Mouse (Mus musculus) neural tube, embryonic 10.5 days (tissue): ENCODE measurements around the gene Cyp2b10.
"Not testable (repeated sequence)": the region's sequence is repeated elsewhere in the genome, so short reads cannot be mapped to it uniquely, and the experiment has no call there.

ENCODE experiments used
- DNase-seq: peaks from one replicate; pipeline ENCODE4 v3.0.0-alpha.2; 2017; ENCODE audit warnings: low spot score; ENCODE audit errors: extremely low spot score

Cyp2b10 gene

GRCm38 (mm10) chr7:25897411-25897810, at the start of gene Cyp2b10:
Cyp2b10 (plus strand) TSS chr7:25897620.
- DNase-seq, result no peak

GRCm38 (mm10) chr7:25847722-25848443, 49.5 kb upstream of the Cyp2b10 start:
- DNase-seq, result peak; percentile 91

DNA sequence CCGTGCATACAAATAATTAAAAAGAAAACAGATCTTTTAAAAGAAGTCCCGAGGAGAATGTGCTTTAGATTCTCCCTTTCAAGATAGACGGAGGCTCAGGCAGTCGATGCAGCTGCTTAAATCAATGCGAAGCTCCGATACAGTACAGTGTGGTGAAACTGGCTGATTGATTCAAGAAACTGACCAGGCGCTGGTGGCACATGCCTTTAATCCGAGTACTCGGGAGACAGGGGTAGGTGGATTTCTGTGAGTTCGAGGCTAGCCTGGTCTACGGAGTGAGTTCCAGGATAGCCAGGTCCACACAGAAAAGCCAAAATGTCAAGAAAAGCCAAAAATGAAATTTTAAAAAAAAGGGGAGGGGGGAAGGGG, 49.0 kb upstream of the Cyp2b10 start:
- DNase-seq, result no peak

- peak; percentile 57 for DNase-seq
Measured at GRCm38 (mm10) chr7:25855082-25855481, 42.3 kb upstream of the Cyp2b10 start.

GRCm38 (mm10) chr7:25859962-25860870, 37.2 kb upstream of the Cyp2b10 start:
- DNase-seq, result peak; percentile 48

DNA sequence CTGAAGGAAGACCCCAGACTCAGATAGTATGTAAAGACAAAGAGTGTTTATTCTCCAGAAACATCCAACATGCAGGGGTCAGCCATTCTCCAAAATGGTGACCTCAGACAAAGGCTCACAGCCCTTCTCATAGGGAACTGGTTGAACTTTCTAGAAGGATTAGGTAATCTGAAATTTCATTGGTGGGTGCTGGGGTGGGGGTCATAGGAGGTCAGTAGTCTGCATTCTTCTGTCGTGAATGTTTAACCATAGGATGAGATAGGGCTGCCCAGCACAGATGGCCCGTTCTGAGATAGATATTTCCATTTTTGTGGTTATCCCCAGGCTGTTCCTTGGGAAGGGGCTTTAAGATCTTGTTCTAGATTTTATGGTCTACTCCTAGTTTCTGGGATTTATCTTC, 35.1 kb upstream of the Cyp2b10 start:
- no peak for DNase-seq

GRCm38 (mm10) chr7:25863756-25864155, 33.7 kb upstream of the Cyp2b10 start:
- no peak for DNase-seq

GRCm38 (mm10) chr7:25864861-25865260, 32.6 kb upstream of the Cyp2b10 start:
- no peak for DNase-seq

DNA sequence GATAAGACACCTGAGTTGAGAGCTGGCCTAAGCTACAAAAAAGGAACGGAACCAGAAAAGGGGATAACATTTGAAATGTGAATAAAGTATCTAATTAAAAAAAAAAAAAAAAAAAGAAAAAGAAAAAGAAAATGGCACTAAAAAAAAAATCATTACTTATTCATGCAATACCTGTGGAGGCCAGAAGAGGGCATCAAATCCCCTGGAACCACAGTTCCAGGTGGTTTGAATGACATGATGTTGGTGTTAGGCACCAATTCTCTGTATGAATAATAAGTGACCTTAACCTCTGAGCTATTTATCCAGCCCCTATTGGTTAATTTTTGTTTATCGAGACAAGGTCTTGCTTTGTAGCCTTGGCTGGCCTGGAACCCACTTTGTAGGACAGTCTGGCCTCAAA, 27.6 kb upstream of the Cyp2b10 start:
- no peak for DNase-seq

DNA sequence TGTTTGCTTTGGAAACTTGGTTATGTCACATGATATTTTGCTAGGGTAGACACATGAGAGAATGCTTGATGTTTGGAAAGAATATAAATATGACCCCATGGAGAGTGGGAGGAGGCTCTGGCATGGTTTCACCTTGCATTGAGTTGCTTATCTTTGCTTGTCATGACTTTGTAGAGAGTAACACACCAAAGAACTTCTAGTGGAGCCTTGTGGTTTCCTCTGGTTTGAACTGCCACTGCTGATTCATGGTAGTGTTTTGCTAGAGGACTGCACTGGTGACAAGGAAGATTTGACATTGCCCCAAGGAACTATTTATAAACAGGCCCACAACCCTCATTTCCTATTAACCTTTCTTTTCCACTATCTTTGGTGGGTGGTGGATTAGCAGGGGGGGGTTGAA, 24.8 kb upstream of the Cyp2b10 start:
- no peak for DNase-seq

- DNase-seq, result no peak
Measured at GRCm38 (mm10) chr7:25878735-25879134, 18.7 kb upstream of the Cyp2b10 start.

DNA sequence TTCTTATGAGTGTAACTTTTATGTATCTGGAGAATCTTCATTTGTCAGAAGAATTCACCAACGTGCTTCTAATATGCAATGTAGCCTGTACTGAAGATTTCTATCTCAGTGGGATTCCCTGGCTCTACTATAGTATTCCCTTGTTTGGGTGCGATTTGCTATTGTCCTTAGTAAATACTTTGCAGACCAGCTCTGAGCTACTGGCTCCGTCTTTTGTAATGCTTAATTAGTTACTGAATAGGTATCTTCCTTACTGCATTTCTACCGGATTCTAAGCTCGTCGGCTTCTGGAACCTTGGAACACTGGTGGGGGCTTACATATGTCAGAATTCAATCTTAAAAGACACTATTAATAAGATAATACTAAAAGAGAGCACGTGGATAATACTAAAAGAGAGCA, 16.7 kb upstream of the Cyp2b10 start:
- DNase-seq, result not testable (repeated sequence)

DNA sequence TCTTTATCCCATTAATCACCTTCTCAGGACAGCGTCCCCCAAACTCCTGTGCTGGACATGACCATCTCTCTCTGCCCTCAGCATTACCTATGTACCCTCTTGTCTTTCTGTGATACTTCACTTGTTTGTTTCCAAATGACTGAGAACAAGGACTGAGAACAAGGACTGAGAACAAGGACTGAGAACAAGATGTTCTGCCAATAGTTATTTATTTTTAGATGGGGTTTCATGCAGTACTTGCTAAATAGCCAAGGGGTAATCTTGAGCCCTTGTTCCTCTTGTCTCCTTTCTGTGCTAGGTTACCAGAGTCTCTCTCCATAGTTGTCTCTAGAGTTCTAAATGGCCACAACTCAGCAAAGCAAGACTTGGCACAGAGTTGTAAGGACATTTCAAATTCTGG, 13.1 kb upstream of the Cyp2b10 start:
- no peak for DNase-seq

GRCm38 (mm10) chr7:25887758-25888157, 9.7 kb upstream of the Cyp2b10 start:
- no peak for DNase-seq

DNA sequence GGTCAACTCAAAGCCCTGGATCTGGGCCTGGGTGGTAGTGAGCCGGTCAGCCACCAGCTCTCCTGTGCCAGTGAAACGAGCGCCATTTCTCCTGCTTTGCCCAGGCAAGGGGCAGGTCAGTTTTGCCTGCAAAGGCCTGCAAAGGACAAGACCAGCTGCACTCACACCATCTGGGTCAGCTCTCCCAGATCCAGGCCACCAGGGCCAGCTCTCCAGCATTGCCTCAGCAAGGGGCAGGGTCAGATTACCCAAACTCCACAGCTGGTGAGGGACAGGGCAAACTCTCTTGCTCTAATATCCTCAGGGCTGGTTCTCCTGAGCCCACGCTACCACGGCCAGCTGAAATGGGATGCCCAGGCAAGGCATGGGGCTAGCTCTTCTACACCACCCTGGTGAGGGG, 4.3 kb upstream of the Cyp2b10 start:
- no peak for DNase-seq

DNA sequence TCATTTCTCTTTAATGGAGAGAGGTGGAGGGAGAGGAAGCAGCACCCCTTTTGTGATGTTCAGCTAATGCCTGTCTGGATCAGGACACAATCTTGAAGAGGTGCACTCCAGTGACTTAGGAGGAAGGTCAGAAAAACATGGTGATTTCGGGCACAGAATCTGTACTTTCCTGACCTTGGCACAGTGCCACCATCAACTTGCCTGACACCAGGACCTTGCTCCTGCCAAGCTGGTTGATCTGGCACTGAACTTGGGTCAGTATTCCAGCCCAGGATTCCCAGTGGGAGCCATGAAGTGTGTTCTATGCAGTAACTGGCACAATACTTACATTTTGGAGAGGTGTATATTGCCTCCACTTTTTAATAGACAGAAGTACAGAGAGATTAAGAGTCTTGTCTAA, 2.3 kb upstream of the Cyp2b10 start:
- DNase-seq, result no peak

GRCm38 (mm10) chr7:25898064-25898463, 644 bp downstream of the Cyp2b10 start:
- DNase-seq, result no peak

DNA sequence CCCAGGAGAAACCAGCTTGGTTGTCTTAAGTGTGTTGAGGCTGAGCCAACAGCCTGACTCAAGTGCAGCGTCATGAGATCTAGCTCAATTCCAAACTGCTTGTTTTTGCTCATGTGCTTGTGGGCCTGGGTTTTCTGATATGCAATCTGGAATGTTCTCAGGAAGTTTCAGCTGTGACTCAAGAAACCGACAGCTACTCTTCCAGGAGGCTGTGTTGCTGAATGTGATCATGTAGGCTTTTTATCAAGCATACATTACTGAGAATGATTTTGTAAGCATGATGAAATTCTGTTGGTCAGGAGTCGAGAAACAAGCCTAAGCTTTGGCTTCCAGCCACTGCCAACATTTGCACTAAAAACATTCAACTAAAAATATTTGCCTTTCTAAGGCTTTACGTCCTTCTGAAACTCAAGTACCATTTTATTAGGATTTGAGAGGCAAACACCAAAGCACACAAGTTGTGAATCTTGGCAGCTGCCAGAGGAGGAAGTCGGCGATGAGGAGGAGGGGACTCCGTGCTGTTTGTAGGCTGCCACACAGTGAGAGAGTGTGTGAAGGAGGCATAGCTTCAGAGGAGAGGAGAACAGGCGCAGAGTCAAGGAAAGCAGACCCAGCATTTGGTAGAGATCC, 4.8 kb downstream of the Cyp2b10 start:
- DNase-seq, result no peak

- no peak for DNase-seq
Measured at GRCm38 (mm10) chr7:25903156-25903555, 5.7 kb downstream of the Cyp2b10 start.

DNA sequence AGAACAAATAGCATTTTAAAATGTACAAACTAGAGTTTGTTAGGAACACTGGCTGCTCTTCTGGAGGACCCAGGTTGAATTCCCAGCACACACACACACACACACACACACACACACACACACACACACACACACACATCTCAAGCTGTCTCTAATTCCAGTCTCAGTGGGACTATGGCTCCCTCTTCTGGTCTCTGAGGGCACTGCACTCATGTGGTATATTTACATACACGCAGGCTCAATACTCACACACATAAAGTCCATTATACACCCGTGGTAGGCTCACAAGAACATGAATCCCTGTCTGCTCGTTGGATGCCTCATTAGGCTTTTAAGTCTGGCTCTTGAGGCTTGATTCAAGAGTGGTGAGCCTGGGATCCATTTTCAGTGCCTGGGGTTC, 6.6 kb downstream of the Cyp2b10 start:
- no peak for DNase-seq

DNA sequence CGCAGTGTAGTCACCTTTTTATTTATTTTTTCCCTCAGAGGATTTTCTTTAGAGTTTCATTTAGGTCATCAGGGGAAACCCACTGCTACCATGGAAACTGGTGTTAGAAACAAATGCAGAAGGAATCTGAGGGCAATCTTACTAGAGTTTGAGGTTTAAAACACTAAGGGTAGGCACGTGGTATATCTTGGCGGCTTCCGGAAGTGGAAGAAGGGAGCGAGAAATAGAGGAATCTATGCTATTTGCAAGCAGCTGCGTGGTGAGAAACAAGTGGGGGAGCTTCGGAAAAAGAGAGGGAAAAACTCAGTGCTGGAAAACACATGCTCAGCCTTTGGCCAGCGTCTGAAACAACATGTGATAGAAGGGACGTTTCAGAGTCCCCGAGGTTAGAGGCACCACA, 7.1 kb downstream of the Cyp2b10 start:
- DNase-seq, result no peak

DNA sequence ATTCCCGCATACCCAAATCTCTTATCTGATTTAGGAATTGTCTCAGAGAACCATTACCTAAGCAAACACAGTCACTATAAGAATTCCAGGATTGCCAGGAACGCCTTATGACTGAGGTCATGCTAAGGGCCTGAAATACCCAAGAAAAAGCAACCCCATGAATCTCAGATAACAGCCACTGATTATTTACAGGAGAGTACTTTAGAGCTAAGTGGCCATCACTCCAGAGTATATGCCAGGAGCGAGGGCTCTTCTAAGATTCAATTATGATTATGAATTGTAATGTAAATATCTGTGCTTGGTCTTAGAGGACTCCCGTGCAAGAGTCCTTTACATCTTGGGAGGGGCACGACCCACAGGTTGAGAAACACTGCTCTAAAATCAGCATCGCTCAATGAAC, 10.0 kb downstream of the Cyp2b10 start:
- no peak for DNase-seq
